8 mouse cellular contexts compared by ENCODE assay signal in the genomic region with DNA sequence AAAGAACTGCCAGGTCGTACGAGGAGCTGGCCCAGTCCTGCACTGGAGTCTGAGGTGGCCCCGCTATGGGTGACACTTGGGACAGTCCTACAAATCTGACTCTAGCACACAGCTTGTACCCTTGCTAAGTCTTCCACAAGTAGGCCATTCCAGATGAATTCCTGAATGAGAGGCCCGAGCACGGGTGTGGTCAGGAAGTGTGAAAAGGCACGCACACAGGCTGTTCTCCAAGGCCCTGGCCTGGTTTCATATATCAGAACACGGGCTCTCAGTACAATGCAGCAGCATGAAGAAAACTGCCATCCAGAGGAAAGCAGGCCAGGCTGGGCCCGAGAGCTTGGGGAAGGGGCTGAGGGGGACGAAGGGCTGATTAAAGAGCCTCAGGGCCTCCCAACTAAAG. TPM values are rescaled to one million over a fixed set of nuclear protein-coding genes. Genes with fewer than 3 reads are reported as not detected.
A peak's percentile ranks its signal among the peaks of the same experiment; 100 is the strongest.
DNase-seq lines count a peak whose midpoint lies in the region; ATAC-seq and TF ChIP-seq lines count a peak whose summit lies in the region.

No protein-coding gene starts in this region.

- peak overlapping the region; percentile 23; the same call in 1 of the 2 replicates for H3K4me2 ChIP-seq in heart, embryonic 15.5 days
- H3K4me2 ChIP-seq in limb, embryonic 11.5 days (ENCODE audit: low read depth, severe bottlenecking) = no peak overlapping the region
- 0 out of 2 replicates have a peak overlapping the region, but pooled peaks have one; percentile 11 for H3K4me2 ChIP-seq in stomach, postnatal 0 days (replicated peaks; ENCODE audit: low read depth)

- no peak for DNase-seq in testis, postnatal 14 days (ENCODE audit: low spot score)
- peak; percentile 46 for DNase-seq in limb, embryonic 11.5 days (ENCODE audit: low spot score)
- DNase-seq in stomach, postnatal 0 days (ENCODE audit: low spot score) = peak; percentile 52
- no peak for DNase-seq in embryo, embryonic 10.5 days (ENCODE audit: low spot score)
- DNase-seq in thymus, postnatal 4 days = no peak
- DNase-seq in frontal cortex, adult 2 months (ENCODE audit: extremely low spot score in 1 of 2, low spot score in 1 of 2) = no peak

- no peaks in the 10 kb centered on the region for H3K9me3 ChIP-seq in heart, embryonic 15.5 days (replicated peaks)
- no peaks in the 10 kb centered on the region for H3K9me3 ChIP-seq in limb, embryonic 11.5 days (ENCODE audit: control insufficient read depth, low read length)
- H3K9me3 ChIP-seq in stomach, postnatal 0 days (ENCODE audit: control insufficient read depth, low read length) = no peaks in the 10 kb centered on the region

- H3K27ac ChIP-seq in testis, adult 2 months (ENCODE audit: control insufficient read depth, insufficient read depth, low read depth, low read length) = peak overlapping the region; percentile 46; the same call in 1 of the 2 replicates
- H3K27ac ChIP-seq in heart, embryonic 15.5 days = peak overlapping the region; percentile 88
- H3K27ac ChIP-seq in limb, embryonic 11.5 days (replicated peaks; ENCODE audit: low read depth, low read length) = peak overlapping the region; percentile 32; the same call in 1 of the 2 replicates
- peak overlapping the region; percentile 88 for H3K27ac ChIP-seq in stomach, postnatal 0 days (replicated peaks)

- H3K9ac ChIP-seq in heart, embryonic 15.5 days = 0 out of 2 replicates have a peak overlapping the region, but pooled peaks have one; percentile 24
- H3K9ac ChIP-seq in limb, embryonic 11.5 days (ENCODE audit: low read length) = no peak overlapping the region
- H3K9ac ChIP-seq in stomach, postnatal 0 days (ENCODE audit: low read length) = peak overlapping the region; percentile 23; the same call in 1 of the 2 replicates

- ATAC-seq in heart, embryonic 15.5 days (replicated peaks; ENCODE audit: insufficient number of reproducible peaks, insufficient read depth, low FRiP score, low read depth) = peak; percentile 48
- ATAC-seq in limb, embryonic 11.5 days (ENCODE audit: insufficient number of reproducible peaks, low FRiP score, low TSS enrichment, low read depth) = no peak
- ATAC-seq in stomach, postnatal 0 days (ENCODE audit: low FRiP score, low TSS enrichment) = no peak

- H3K4me1 ChIP-seq in testis, adult 2 months (ENCODE audit: control insufficient read depth, insufficient read depth, low read length) = peaks cover 9% of the 10 kb centered on the region
- H3K4me1 ChIP-seq in heart, embryonic 15.5 days (replicated peaks) = peaks cover 93% of the 10 kb centered on the region
- H3K4me1 ChIP-seq in limb, embryonic 11.5 days (ENCODE audit: control insufficient read depth, insufficient read depth, low read length) = peaks cover 56% of the 10 kb centered on the region
- peaks cover 36% of the 10 kb centered on the region for H3K4me1 ChIP-seq in stomach, postnatal 0 days (replicated peaks; ENCODE audit: control insufficient read depth, insufficient read depth)

- H3K36me3 ChIP-seq in testis, adult 2 months (ENCODE audit: control insufficient read depth, insufficient read depth, low read length) = no peaks in the 10 kb centered on the region
- H3K36me3 ChIP-seq in heart, embryonic 15.5 days = 0 out of 2 replicates have a peak, but pooled peaks cover 10% of the 10 kb centered on the region
- peaks cover 4% of the 10 kb centered on the region; the same call in 1 of the 2 replicates for H3K36me3 ChIP-seq in limb, embryonic 11.5 days (ENCODE audit: control insufficient read depth, insufficient read depth, low read length)
- H3K36me3 ChIP-seq in stomach, postnatal 0 days (ENCODE audit: control insufficient read depth, insufficient read depth, low read length) = peaks cover 7% of the 10 kb centered on the region; the same call in 1 of the 2 replicates

- no peak for TF ChIP-seq POLR2A in testis, adult 2 months (IDR thresholded peaks at IDR 0.05; ENCODE audit: control insufficient read depth, low read depth, low read length)

- H3K27me3 ChIP-seq in testis, adult 2 months (ENCODE audit: control insufficient read depth, insufficient read depth, low read length) = no peaks in the 10 kb centered on the region
- H3K27me3 ChIP-seq in heart, embryonic 15.5 days = no peaks in the 10 kb centered on the region
- no peaks in the 10 kb centered on the region for H3K27me3 ChIP-seq in limb, embryonic 11.5 days (ENCODE audit: control insufficient read depth, insufficient read depth, low read length)
- H3K27me3 ChIP-seq in stomach, postnatal 0 days (ENCODE audit: control insufficient read depth, insufficient read depth, low read length) = no peaks in the 10 kb centered on the region

- no peak for TF ChIP-seq EP300 in stomach, postnatal 0 days (optimal IDR thresholded peaks at IDR 0.05)

- H3K4me3 ChIP-seq in testis, adult 2 months (ENCODE audit: control insufficient read depth, low read depth, low read length) = no peak overlapping the region
- H3K4me3 ChIP-seq in heart, embryonic 15.5 days = no peak overlapping the region
- H3K4me3 ChIP-seq in limb, embryonic 11.5 days (ENCODE audit: low read depth, low read length) = no peak overlapping the region
- H3K4me3 ChIP-seq in stomach, postnatal 0 days (ENCODE audit: low read depth, low read length) = no peak overlapping the region

- TF ChIP-seq CTCF in testis, adult 2 months (IDR thresholded peaks at IDR 0.05; ENCODE audit: control insufficient read depth, insufficient read depth, insufficient replicate concordance, low read depth, low read length) = no peak
- TF ChIP-seq CTCF in stomach, postnatal 0 days (IDR thresholded peaks at IDR 0.05; ENCODE audit: low read depth) = no peak

- 26% methylated on average over 9 of the region's 9 CpGs for WGBS in heart, embryonic 15.5 days
- WGBS in limb, embryonic 11.5 days = 53% methylated on average over 9 of the region's 9 CpGs
- WGBS in stomach, postnatal 0 days = 24% methylated on average over 9 of the region's 9 CpGs

RNA-seq across cellular contexts. Expression of a gene that starts 20.8 kb away (rescaled TPM):
- polyA plus RNA-seq in testis, adult 2 months (2012; rRNA removed) = 56.3 and 61.0 TPM in 2 replicates
- polyA plus RNA-seq in heart, embryonic 15.5 days (2015; fragmentation: Nextera tagmentation; extraction: Ambion mirVana) = 98.9 and 135 TPM in 2 replicates
- 726 and 743 TPM in 2 replicates for polyA plus RNA-seq in limb, embryonic 11.5 days (2014; fragmentation: Nextera tagmentation; extraction: Ambion mirVana)
- 150 and 157 TPM in 2 replicates for polyA plus RNA-seq in stomach, postnatal 0 days (2015; fragmentation: Nextera tagmentation; extraction: Ambion mirVana)
- polyA plus RNA-seq in frontal cortex, adult 2 months (2012; rRNA removed) = 126 and 145 TPM in 2 replicates

Comparison
In these comparisons a context has a peak if more than half of its experiments do, and no peak if none do; other contexts are left out.
1. H3K27ac ChIP-seq: peak in every context shown above with its lines; median percentile 88 in heart, embryonic 15.5 days; 88 in stomach, postnatal 0 days; 46 in testis, adult 2 months; 32 in limb, embryonic 11.5 days.
2. DNase-seq: peak in limb, embryonic 11.5 days (single experiment) and stomach, postnatal 0 days (single experiment); none in testis, postnatal 14 days (single experiment), embryo, embryonic 10.5 days (single experiment), thymus, postnatal 4 days (single experiment) and frontal cortex, adult 2 months (0 of 2).